Comparison of ENCODE assay signal across 17 mouse cellular contexts in the genomic region with DNA sequence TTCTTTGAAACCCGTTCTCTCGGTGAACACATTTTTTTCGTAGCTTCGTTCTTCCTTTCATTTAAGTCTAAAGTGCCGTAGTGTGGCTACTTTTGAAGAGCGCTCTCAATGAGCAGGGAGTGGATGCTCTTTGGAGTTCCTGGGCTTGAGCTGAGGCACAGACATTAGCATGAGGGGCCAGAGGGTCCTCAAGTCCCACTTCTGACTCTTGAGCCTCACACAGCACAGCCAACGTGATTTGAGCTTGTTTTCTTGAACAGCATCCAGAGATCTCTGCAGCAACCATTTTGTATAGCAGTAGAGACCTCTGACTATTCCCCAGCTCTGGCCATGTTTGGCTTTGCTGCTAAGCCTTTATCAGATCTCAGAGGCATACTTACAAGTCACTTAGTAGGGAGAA.
DNase-seq lines count a peak whose midpoint lies in the region; ATAC-seq and TF ChIP-seq lines count a peak whose summit lies in the region.
"Had no signal": no experiment of that assay in that cellular context is flagged by ENCODE, and none has a peak within 500 bp of the region (broad histone marks: within the 10 kb centered on the region; RNA-seq: fewer than 3 reads in every experiment).

No protein-coding gene starts in this region.

- no peaks in the 10 kb centered on the region for H3K9me3 ChIP-seq in embryonic facial prominence, embryonic 12.5 days
- no peaks in the 10 kb centered on the region for H3K9me3 ChIP-seq in embryonic facial prominence, embryonic 10.5 days
- H3K9me3 ChIP-seq in hindbrain, embryonic 13.5 days, result no peaks in the 10 kb centered on the region
- no peaks in the 10 kb centered on the region for H3K9me3 ChIP-seq in hindbrain, embryonic 11.5 days (ENCODE audit: control insufficient read depth, low read length)
- H3K9me3 ChIP-seq in limb, embryonic 14.5 days (ENCODE audit: control insufficient read depth, low read length), result no peaks in the 10 kb centered on the region
- H3K9me3 ChIP-seq in midbrain, embryonic 13.5 days, result no peaks in the 10 kb centered on the region
- H3K9me3 ChIP-seq: intestine, embryonic 15.5 days had no signal

- 74% methylated on average over 7 of the region's 7 CpGs for WGBS in embryonic facial prominence, embryonic 12.5 days
- 74% methylated on average over 7 of the region's 7 CpGs for WGBS in embryonic facial prominence, embryonic 10.5 days
- WGBS in hindbrain, embryonic 13.5 days, result 77% methylated on average over 7 of the region's 7 CpGs
- 81% methylated on average over 7 of the region's 7 CpGs for WGBS in hindbrain, embryonic 11.5 days
- 53% methylated on average over 7 of the region's 7 CpGs for WGBS in limb, embryonic 14.5 days
- 73% methylated on average over 7 of the region's 7 CpGs for WGBS in midbrain, embryonic 13.5 days

- no peaks in the 10 kb centered on the region for H3K36me3 ChIP-seq in embryonic facial prominence, embryonic 12.5 days
- H3K36me3 ChIP-seq in embryonic facial prominence, embryonic 10.5 days (replicated peaks), result no peaks in the 10 kb centered on the region
- no peaks in the 10 kb centered on the region for H3K36me3 ChIP-seq in hindbrain, embryonic 13.5 days
- no peaks in the 10 kb centered on the region for H3K36me3 ChIP-seq in hindbrain, embryonic 11.5 days (ENCODE audit: control insufficient read depth, insufficient read depth, low read length)
- no peaks in the 10 kb centered on the region for H3K36me3 ChIP-seq in limb, embryonic 14.5 days (ENCODE audit: control insufficient read depth, insufficient read depth, low read length)
- no peaks in the 10 kb centered on the region for H3K36me3 ChIP-seq in midbrain, embryonic 13.5 days
- H3K36me3 ChIP-seq: intestine, embryonic 15.5 days had no signal

- TF ChIP-seq POLR2A in limb, embryonic 14.5 days (IDR thresholded peaks at IDR 0.05; ENCODE audit: borderline replicate concordance, extremely low read depth, insufficient read depth, insufficient read length), result no peak

- H3K4me3 ChIP-seq in embryonic facial prominence, embryonic 12.5 days, result no peak overlapping the region
- H3K4me3 ChIP-seq in embryonic facial prominence, embryonic 10.5 days, result no peak overlapping the region
- no peak overlapping the region for H3K4me3 ChIP-seq in hindbrain, embryonic 13.5 days
- H3K4me3 ChIP-seq in hindbrain, embryonic 11.5 days (ENCODE audit: low read depth, low read length), result no peak overlapping the region
- H3K4me3 ChIP-seq in limb, embryonic 14.5 days (replicated peaks; ENCODE audit: low read length), result no peak overlapping the region
- H3K4me3 ChIP-seq in midbrain, embryonic 13.5 days (replicated peaks), result no peak overlapping the region
- H3K4me3 ChIP-seq: intestine, embryonic 15.5 days; layer of hippocampus, adult 2 months had no signal

- H3K4me2 ChIP-seq in embryonic facial prominence, embryonic 12.5 days (replicated peaks), result no peak overlapping the region
- no peak overlapping the region for H3K4me2 ChIP-seq in hindbrain, embryonic 13.5 days
- H3K4me2 ChIP-seq in hindbrain, embryonic 11.5 days (replicated peaks; ENCODE audit: low read depth, low read length), result no peak overlapping the region
- H3K4me2 ChIP-seq in limb, embryonic 14.5 days (replicated peaks; ENCODE audit: low read depth, low read length, severe bottlenecking), result no peak overlapping the region
- H3K4me2 ChIP-seq in midbrain, embryonic 13.5 days (replicated peaks), result no peak overlapping the region

- no peaks in the 10 kb centered on the region for H3K27me3 ChIP-seq in embryonic facial prominence, embryonic 12.5 days
- no peaks in the 10 kb centered on the region for H3K27me3 ChIP-seq in embryonic facial prominence, embryonic 10.5 days (replicated peaks; ENCODE audit: low read depth, poor library complexity, severe bottlenecking)
- no peaks in the 10 kb centered on the region for H3K27me3 ChIP-seq in hindbrain, embryonic 13.5 days
- H3K27me3 ChIP-seq in hindbrain, embryonic 11.5 days (ENCODE audit: control insufficient read depth, insufficient read depth, low read length), result no peaks in the 10 kb centered on the region
- H3K27me3 ChIP-seq in limb, embryonic 14.5 days (ENCODE audit: control insufficient read depth, insufficient read depth, low read length), result no peaks in the 10 kb centered on the region
- H3K27me3 ChIP-seq in midbrain, embryonic 13.5 days, result no peaks in the 10 kb centered on the region
- H3K27me3 ChIP-seq: intestine, embryonic 15.5 days had no signal

- H3K4me1 ChIP-seq in embryonic facial prominence, embryonic 12.5 days, result peaks cover 23% of the 10 kb centered on the region
- H3K4me1 ChIP-seq in embryonic facial prominence, embryonic 10.5 days, result peaks cover 21% of the 10 kb centered on the region
- peaks cover 26% of the 10 kb centered on the region for H3K4me1 ChIP-seq in hindbrain, embryonic 13.5 days (replicated peaks)
- H3K4me1 ChIP-seq in hindbrain, embryonic 11.5 days (replicated peaks; ENCODE audit: control insufficient read depth, insufficient read depth, low read length), result peaks cover 10% of the 10 kb centered on the region
- H3K4me1 ChIP-seq in limb, embryonic 14.5 days (ENCODE audit: control insufficient read depth, insufficient read depth, low read length), result peaks cover 22% of the 10 kb centered on the region
- peaks cover 35% of the 10 kb centered on the region for H3K4me1 ChIP-seq in midbrain, embryonic 13.5 days (replicated peaks)

- peak overlapping the region; percentile 79 for H3K27ac ChIP-seq in embryonic facial prominence, embryonic 12.5 days
- H3K27ac ChIP-seq in embryonic facial prominence, embryonic 10.5 days (replicated peaks), result no peak overlapping the region
- H3K27ac ChIP-seq in hindbrain, embryonic 13.5 days, result peak overlapping the region; percentile 90
- no peak overlapping the region for H3K27ac ChIP-seq in hindbrain, embryonic 11.5 days (ENCODE audit: low read depth, low read length)
- H3K27ac ChIP-seq in limb, embryonic 14.5 days (replicated peaks; ENCODE audit: low read depth, low read length), result peak overlapping the region; percentile 56; the same call in 1 of the 2 replicates
- H3K27ac ChIP-seq in midbrain, embryonic 13.5 days, result peak overlapping the region; percentile 87
- H3K27ac ChIP-seq: intestine, embryonic 15.5 days; kidney, postnatal 0 days; layer of hippocampus, adult 2 months had no signal

- no peak for ATAC-seq in embryonic facial prominence, embryonic 12.5 days (ENCODE audit: insufficient number of reproducible peaks, insufficient read depth, low FRiP score, low TSS enrichment)
- ATAC-seq in hindbrain, embryonic 13.5 days (ENCODE audit: low FRiP score), result no peak
- no peak for ATAC-seq in hindbrain, embryonic 11.5 days (ENCODE audit: low FRiP score)
- no peak for ATAC-seq in limb, embryonic 14.5 days (ENCODE audit: low FRiP score, low read depth)
- no peak for ATAC-seq in midbrain, embryonic 13.5 days

- no peak for DNase-seq in embryonic facial prominence, embryonic 10.5 days (ENCODE audit: low spot score)
- DNase-seq in hindbrain, embryonic 11.5 days (ENCODE audit: low spot score), result no peak
- DNase-seq in limb, embryonic 14.5 days (ENCODE audit: low spot score), result no peak
- no peak for DNase-seq in thymus, adult 18-20 months
- DNase-seq in Muller cell, postnatal 12 days (ENCODE audit: inconsistent ontology term), result no peak
- DNase-seq: adrenal gland, postnatal 14 days; cerebellum, adult 8-10 months; gastrocnemius, postnatal 10 days; heart, postnatal 10 days; liver; lung, embryonic 14.5 days had no signal

- H3K9ac ChIP-seq in embryonic facial prominence, embryonic 12.5 days, result no peak overlapping the region
- no peak overlapping the region for H3K9ac ChIP-seq in hindbrain, embryonic 13.5 days
- no peak overlapping the region for H3K9ac ChIP-seq in hindbrain, embryonic 11.5 days (ENCODE audit: low read depth, low read length)
- no peak overlapping the region; the same call in 1 of the 2 replicates for H3K9ac ChIP-seq in limb, embryonic 14.5 days (ENCODE audit: low read depth, low read length, severe bottlenecking)
- H3K9ac ChIP-seq in midbrain, embryonic 13.5 days (replicated peaks), result no peak overlapping the region
- H3K9ac ChIP-seq: intestine, embryonic 15.5 days; lung, embryonic 14.5 days had no signal

Comparison
In these comparisons a context has a peak if more than half of its experiments do, and no peak if none do; other contexts are left out.
1. H3K27ac ChIP-seq: peak in embryonic facial prominence, embryonic 12.5 days (single experiment), hindbrain, embryonic 13.5 days (single experiment), limb, embryonic 14.5 days (single experiment) and midbrain, embryonic 13.5 days (single experiment); none in embryonic facial prominence, embryonic 10.5 days (single experiment) and hindbrain, embryonic 11.5 days (single experiment).